ENCODE assay signal across 8 mouse cellular contexts in the genomic region with DNA sequence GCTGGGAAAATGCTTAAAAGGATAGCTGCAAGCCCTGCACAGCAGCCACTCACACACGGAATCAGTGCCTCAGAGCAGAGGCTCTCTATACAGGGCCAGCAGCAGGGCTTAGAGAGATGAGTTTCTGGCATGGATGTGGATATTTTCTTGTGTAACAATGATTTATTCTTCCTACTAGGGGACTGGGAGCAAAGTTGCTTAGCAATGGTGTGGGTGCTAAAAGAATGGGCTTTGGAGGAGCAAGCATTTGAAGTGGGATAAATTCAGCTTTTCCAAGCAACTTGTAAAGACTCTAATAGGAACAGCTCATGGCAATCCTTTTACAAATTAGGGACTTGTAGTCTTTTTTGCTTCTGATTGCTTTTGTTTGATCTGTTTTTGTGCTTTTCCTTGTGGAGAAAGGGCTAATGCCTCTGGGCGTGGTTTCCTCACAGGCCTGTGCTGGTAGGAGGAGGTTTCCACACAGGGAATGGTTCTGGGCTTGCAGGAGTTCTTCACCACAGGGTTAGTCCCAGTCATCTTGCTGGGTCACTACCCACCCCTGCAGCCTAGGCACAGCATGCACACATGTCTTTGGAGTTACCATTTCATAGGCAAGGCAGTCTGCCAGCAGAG. TPM values are rescaled to one million over a fixed set of nuclear protein-coding genes. Genes with fewer than 3 reads are reported as not detected.
A peak's percentile ranks its signal among the peaks of the same experiment; 100 is the strongest.
DNase-seq lines count a peak whose midpoint lies in the region; ATAC-seq and TF ChIP-seq lines count a peak whose summit lies in the region.

No protein-coding gene starts in this region.

- peak overlapping the region; percentile 83 for H3K4me3 ChIP-seq in megakaryocyte, embryonic 14.5 days (replicated peaks)
- no peak overlapping the region for H3K4me3 ChIP-seq in embryonic facial prominence, embryonic 14.5 days (ENCODE audit: low read depth, low read length)
- no peak overlapping the region for H3K4me3 ChIP-seq in hindbrain, postnatal 0 days (ENCODE audit: low read length)
- no peak overlapping the region for H3K4me3 ChIP-seq in neural tube, embryonic 14.5 days (ENCODE audit: low read depth, low read length)

- H3K9ac ChIP-seq in embryonic facial prominence, embryonic 14.5 days (ENCODE audit: low read depth, low read length) = no peak overlapping the region
- H3K9ac ChIP-seq in hindbrain, postnatal 0 days (replicated peaks; ENCODE audit: low read length) = no peak overlapping the region
- no peak overlapping the region for H3K9ac ChIP-seq in neural tube, embryonic 14.5 days (replicated peaks; ENCODE audit: low read depth, low read length)

- no peaks in the 10 kb centered on the region for H3K27me3 ChIP-seq in megakaryocyte, embryonic 14.5 days (replicated peaks)
- no peaks in the 10 kb centered on the region for H3K27me3 ChIP-seq in embryonic facial prominence, embryonic 14.5 days (replicated peaks; ENCODE audit: control insufficient read depth, insufficient read depth, low read length)
- H3K27me3 ChIP-seq in hindbrain, postnatal 0 days (ENCODE audit: insufficient read depth, low read length) = no peaks in the 10 kb centered on the region
- H3K27me3 ChIP-seq in neural tube, embryonic 14.5 days (ENCODE audit: control insufficient read depth, insufficient read depth, low read length) = no peaks in the 10 kb centered on the region

- intact Hi-C loops in left cerebral cortex, postnatal 36 days (cut with DNase I) = no loop called here

- H3K9me3 ChIP-seq in megakaryocyte, embryonic 14.5 days = no peaks in the 10 kb centered on the region
- no peaks in the 10 kb centered on the region for H3K9me3 ChIP-seq in embryonic facial prominence, embryonic 14.5 days (ENCODE audit: control insufficient read depth, low read length)
- no peaks in the 10 kb centered on the region for H3K9me3 ChIP-seq in hindbrain, postnatal 0 days (ENCODE audit: low read length)
- H3K9me3 ChIP-seq in neural tube, embryonic 14.5 days (ENCODE audit: control insufficient read depth, low read length) = no peaks in the 10 kb centered on the region

- ATAC-seq in megakaryocyte, adult 5-6 weeks (ENCODE audit: poor library complexity, severe bottlenecking) = no peak
- ATAC-seq in embryonic facial prominence, embryonic 14.5 days (ENCODE audit: low read depth) = 0 out of 2 replicates have a peak, but pooled peaks have one; percentile 33
- ATAC-seq in hindbrain, postnatal 0 days = peak; percentile 74
- ATAC-seq in neural tube, embryonic 14.5 days (ENCODE audit: low read depth) = peak; percentile 49; the same call in 1 of the 2 replicates
- no peak for ATAC-seq in erythroblast, adult 5-6 weeks (replicated peaks; ENCODE audit: low FRiP score, poor library complexity, severe bottlenecking)

- peak overlapping the region; percentile 67; the same call in 1 of the 2 replicates for H3K27ac ChIP-seq in embryonic facial prominence, embryonic 14.5 days (replicated peaks; ENCODE audit: low read depth, low read length)
- H3K27ac ChIP-seq in hindbrain, postnatal 0 days = peak overlapping the region; percentile 22; the same call in 1 of the 2 replicates
- H3K27ac ChIP-seq in neural tube, embryonic 14.5 days (ENCODE audit: low read depth, low read length) = peak overlapping the region; percentile 28; the same call in 1 of the 2 replicates

- no peak for TF ChIP-seq CTCF in hindbrain, postnatal 0 days (IDR thresholded peaks at IDR 0.05; ENCODE audit: low read depth)

- no peaks in the 10 kb centered on the region for H3K36me3 ChIP-seq in megakaryocyte, embryonic 14.5 days (replicated peaks; ENCODE audit: low read length)
- H3K36me3 ChIP-seq in embryonic facial prominence, embryonic 14.5 days (ENCODE audit: control insufficient read depth, insufficient read depth, low read length) = no peaks in the 10 kb centered on the region
- H3K36me3 ChIP-seq in hindbrain, postnatal 0 days (ENCODE audit: insufficient read depth, low read length) = no peaks in the 10 kb centered on the region
- no peaks in the 10 kb centered on the region for H3K36me3 ChIP-seq in neural tube, embryonic 14.5 days (ENCODE audit: control insufficient read depth, insufficient read depth, low read length)

- no peak overlapping the region for H3K4me2 ChIP-seq in embryonic facial prominence, embryonic 14.5 days (ENCODE audit: low read depth, low read length)
- no peak overlapping the region for H3K4me2 ChIP-seq in hindbrain, postnatal 0 days (ENCODE audit: low read depth, low read length)
- no peak overlapping the region for H3K4me2 ChIP-seq in neural tube, embryonic 14.5 days (ENCODE audit: low read depth, low read length)

- H3K4me1 ChIP-seq in megakaryocyte, embryonic 14.5 days = peaks cover 49% of the 10 kb centered on the region
- peaks cover 19% of the 10 kb centered on the region; the same call in 1 of the 2 replicates for H3K4me1 ChIP-seq in embryonic facial prominence, embryonic 14.5 days (ENCODE audit: control insufficient read depth, insufficient read depth, low read length)
- H3K4me1 ChIP-seq in hindbrain, postnatal 0 days (ENCODE audit: insufficient read depth, low read length) = no peaks in the 10 kb centered on the region
- H3K4me1 ChIP-seq in neural tube, embryonic 14.5 days (ENCODE audit: control insufficient read depth, insufficient read depth, low read length) = 0 out of 2 replicates have a peak, but pooled peaks cover 2% of the 10 kb centered on the region

- DNase-seq in embryonic facial prominence, embryonic 14.5 days (ENCODE audit: low spot score) = no peak
- peak; percentile 47 for DNase-seq in hindbrain, postnatal 0 days (ENCODE audit: low spot score)
- DNase-seq in left cerebral cortex, postnatal 36 days (ENCODE audit: low spot score in 2 of 2) = no peak
- no peak for DNase-seq in cerebellum, postnatal 14 days

- 42% methylated on average over 2 of the region's 2 CpGs for WGBS in embryonic facial prominence, embryonic 14.5 days
- WGBS in hindbrain, postnatal 0 days = 30% methylated on average over 2 of the region's 2 CpGs
- WGBS in neural tube, embryonic 14.5 days = 38% methylated on average over 2 of the region's 2 CpGs

RNA-seq across cellular contexts. Expression of gene Swap70, which starts 16.4 kb away (rescaled TPM):
- 4.5 and 8.4 TPM in 2 replicates for polyA plus RNA-seq in megakaryocyte, embryonic 14.5 days (2012; ENCODE audit: insufficient read depth, low replicate concordance)
- total RNA-seq in megakaryocyte, adult 5-6 weeks (2015) = 29.5 and 33.6 TPM in 2 replicates
- 67.6 and 73.0 TPM in 2 replicates for total RNA-seq in megakaryocyte, adult 5-6 weeks (2017)
- polyA plus RNA-seq in embryonic facial prominence, embryonic 14.5 days (2014; fragmentation: Nextera tagmentation; extraction: Ambion mirVana) = 29.1 and 29.2 TPM in 2 replicates
- 9.1 and 12.4 TPM in 2 replicates for total RNA-seq in hindbrain, postnatal 0 days (2014; rRNA removed)
- 8.5 and 9.2 TPM in 2 replicates for polyA plus RNA-seq in hindbrain, postnatal 0 days (2015; fragmentation: Nextera tagmentation; extraction: Ambion mirVana)
- polyA plus RNA-seq in neural tube, embryonic 14.5 days (2014; fragmentation: Nextera tagmentation; extraction: Ambion mirVana) = 7.4 and 11.5 TPM in 2 replicates
- total RNA-seq in left cerebral cortex, postnatal 36 days (2021) = 10 to 100 TPM; 11.0 to 13.7 TPM
- 3.1 and 5.6 TPM in 2 replicates for total RNA-seq in erythroblast, adult 5-6 weeks (2015; ENCODE audit: low replicate concordance)
- total RNA-seq in erythroblast, adult 5-6 weeks (2017; ENCODE audit: low replicate concordance) = 5.3 and 11.2 TPM in 2 replicates

Comparison
In these comparisons a context has a peak if more than half of its experiments do, and no peak if none do; other contexts are left out.
1. ATAC-seq: peak in embryonic facial prominence, embryonic 14.5 days (single experiment), hindbrain, postnatal 0 days (single experiment) and neural tube, embryonic 14.5 days (single experiment); none in megakaryocyte, adult 5-6 weeks (single experiment) and erythroblast, adult 5-6 weeks (single experiment).
2. Peak in every context shown above with its lines, with median percentiles within 50 percentile points of each other: H3K27ac ChIP-seq.